Mouse (Mus musculus): ENCODE measurements around the gene Lax1.
A peak's percentile ranks its signal among the peaks of the same experiment; 100 is the strongest.
"Not testable (repeated sequence)": the region's sequence is repeated elsewhere in the genome, so short reads cannot be mapped to it uniquely, and the experiment has no call there.

Gene Lax1

GRCm38 (mm10) chr1:133689897-133690296 is at the start of gene Lax1:
Gene Lax1, minus strand, starts transcription at chr1:133690108.
- DNase-seq (ENCODE audit: extremely low read depth, low read depth, low spot score), result no peak

- DNase-seq (ENCODE audit: extremely low read depth, low read depth, low spot score), result no peak
These were observed 46.8 kb upstream of the Lax1 start for GRCm38 (mm10) chr1:133736664-133737063.

- no peak for DNase-seq (ENCODE audit: extremely low read depth, low read depth, low spot score)
These were observed 46.2 kb upstream of the Lax1 start for GRCm38 (mm10) chr1:133735995-133736652.

- no peak for DNase-seq (ENCODE audit: extremely low read depth, low read depth, low spot score)
These were observed 42.9 kb upstream of the Lax1 start for GRCm38 (mm10) chr1:133732814-133733213.

- DNase-seq (ENCODE audit: extremely low read depth, low read depth, low spot score), result no peak
These were observed 38.4 kb upstream of the Lax1 start for GRCm38 (mm10) chr1:133728339-133728738.

- DNase-seq (ENCODE audit: extremely low read depth, low read depth, low spot score), result no peak
These were observed 30.4 kb upstream of the Lax1 start for GRCm38 (mm10) chr1:133720342-133720741.

GRCm38 (mm10) chr1:133718786-133719185 is 28.9 kb upstream of the Lax1 start:
- no peak for DNase-seq (ENCODE audit: extremely low read depth, low read depth, low spot score)

- DNase-seq (ENCODE audit: extremely low read depth, low read depth, low spot score), result no peak
These were observed 28.4 kb upstream of the Lax1 start for GRCm38 (mm10) chr1:133718296-133718695.

GRCm38 (mm10) chr1:133716464-133716863 is 26.6 kb upstream of the Lax1 start:
- no peak for DNase-seq (ENCODE audit: extremely low read depth, low read depth, low spot score)

- DNase-seq (ENCODE audit: extremely low read depth, low read depth, low spot score), result no peak
These were observed 25.3 kb upstream of the Lax1 start for GRCm38 (mm10) chr1:133715191-133715590.

GRCm38 (mm10) chr1:133713009-133713370 is 23.1 kb upstream of the Lax1 start:
- no peak for DNase-seq (ENCODE audit: extremely low read depth, low read depth, low spot score)

- DNase-seq (ENCODE audit: extremely low read depth, low read depth, low spot score), result no peak
These were observed 22.5 kb upstream of the Lax1 start for GRCm38 (mm10) chr1:133712288-133713008.

- DNase-seq (ENCODE audit: extremely low read depth, low read depth, low spot score), result no peak
These were observed 21.5 kb upstream of the Lax1 start for GRCm38 (mm10) chr1:133711376-133711775.

- DNase-seq (ENCODE audit: extremely low read depth, low read depth, low spot score), result no peak
These were observed 21.0 kb upstream of the Lax1 start for GRCm38 (mm10) chr1:133710895-133711294.

GRCm38 (mm10) chr1:133709292-133709691 is 19.4 kb upstream of the Lax1 start:
- no peak for DNase-seq (ENCODE audit: extremely low read depth, low read depth, low spot score)

- not testable (repeated sequence) for DNase-seq (ENCODE audit: extremely low read depth, low read depth, low spot score)
These were observed 11.9 kb upstream of the Lax1 start for GRCm38 (mm10) chr1:133701824-133702223.

- no peak for DNase-seq (ENCODE audit: extremely low read depth, low read depth, low spot score)
These were observed 8.2 kb upstream of the Lax1 start for GRCm38 (mm10) chr1:133697935-133698620.

- DNase-seq (ENCODE audit: extremely low read depth, low read depth, low spot score), result peak; percentile 56
These were observed 6.0 kb upstream of the Lax1 start for GRCm38 (mm10) chr1:133695901-133696300.

GRCm38 (mm10) chr1:133694876-133695275 is 5.0 kb upstream of the Lax1 start:
- DNase-seq (ENCODE audit: extremely low read depth, low read depth, low spot score), result no peak

GRCm38 (mm10) chr1:133694301-133694700 is 4.4 kb upstream of the Lax1 start:
- DNase-seq (ENCODE audit: extremely low read depth, low read depth, low spot score), result no peak

- no peak for DNase-seq (ENCODE audit: extremely low read depth, low read depth, low spot score)
These were observed 3.7 kb upstream of the Lax1 start for GRCm38 (mm10) chr1:133693536-133694114.

- no peak for DNase-seq (ENCODE audit: extremely low read depth, low read depth, low spot score)
These were observed 2.3 kb upstream of the Lax1 start for GRCm38 (mm10) chr1:133692195-133692594.
